Mouse (Mus musculus): Measurements from ENCODE around the gene 0610030E20Rik.

0610030E20Rik gene

DNA sequence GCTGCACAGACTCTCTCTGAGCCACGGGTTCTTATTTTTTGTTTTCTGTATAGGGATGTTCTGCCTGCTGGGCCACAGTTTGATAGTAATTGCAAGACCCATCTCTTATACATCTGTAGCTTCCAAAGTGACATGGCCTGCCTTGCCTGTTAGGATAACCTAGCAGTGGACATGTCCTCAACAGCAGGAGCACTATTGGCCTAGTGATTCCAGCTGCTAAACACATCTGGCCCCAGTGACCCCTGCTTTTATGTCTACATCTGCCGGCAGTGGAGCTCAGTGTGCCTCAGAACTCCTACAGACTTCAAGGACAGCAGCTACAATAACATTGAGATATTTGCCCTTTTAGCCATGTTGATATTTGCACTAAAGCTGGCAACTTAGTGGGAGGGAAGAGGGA is 52.9 kb downstream of the 0610030E20Rik start:
- DNase-seq: no peak

DNA sequence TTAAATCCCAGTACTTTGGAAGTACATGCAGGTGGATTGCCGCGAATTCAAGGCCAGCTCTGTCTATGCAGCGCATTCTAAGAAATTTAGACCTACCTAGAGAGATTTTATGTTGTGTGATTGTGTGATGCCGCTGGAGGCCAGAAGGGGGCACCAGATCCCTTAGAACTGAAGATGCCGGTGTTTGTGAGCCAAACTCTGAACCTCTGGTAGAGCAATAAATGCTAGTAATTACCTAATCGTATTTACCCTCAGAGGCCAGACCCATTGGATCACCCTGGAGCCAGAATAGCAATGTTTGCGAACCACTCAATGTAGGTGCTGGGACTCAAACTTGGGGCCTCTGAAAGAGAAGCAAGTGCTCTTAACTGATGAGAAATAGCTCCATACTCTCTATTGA is 54.8 kb downstream of the 0610030E20Rik start:
- peak; percentile 74 for DNase-seq

Data from retina, postnatal 1 day (tissue).